Mouse (Mus musculus) E14TG2a.4 (cell line): ENCODE data around the gene Ccdc97.

Source experiments
- CTCF ChIP-seq: conservative IDR thresholded peaks from 2 replicates; pipeline ENCODE4 v1.5.1; 2014; ENCODE audit warnings: low read length
- NANOG ChIP-seq: IDR thresholded peaks from 2 replicates; pipeline ENCODE4 v1.6.1; 2014; ENCODE audit warnings: borderline replicate concordance, low read length, mixed read lengths
- POU5F1 ChIP-seq: IDR thresholded peaks from 2 replicates; pipeline ENCODE4 v1.6.1; 2014; ENCODE audit warnings: low read length, borderline replicate concordance

- TF ChIP-seq CTCF (no peak), NANOG (no peak), POU5F1 (no peak)
Measured at GRCm38 (mm10) chr7:25688810-25689586, 29.9 kb downstream of the Ccdc97 start.
